Mouse (Mus musculus): Measurements from ENCODE around the gene Trim16.

The Trim16 gene

GRCm38 (mm10) chr11:62820059-62820541 lies at the start of gene Trim16:
Gene Trim16 (plus strand): TSS chr11:62820231.
- no peak for DNase-seq (ENCODE audit: low read depth, low spot score)

DNA sequence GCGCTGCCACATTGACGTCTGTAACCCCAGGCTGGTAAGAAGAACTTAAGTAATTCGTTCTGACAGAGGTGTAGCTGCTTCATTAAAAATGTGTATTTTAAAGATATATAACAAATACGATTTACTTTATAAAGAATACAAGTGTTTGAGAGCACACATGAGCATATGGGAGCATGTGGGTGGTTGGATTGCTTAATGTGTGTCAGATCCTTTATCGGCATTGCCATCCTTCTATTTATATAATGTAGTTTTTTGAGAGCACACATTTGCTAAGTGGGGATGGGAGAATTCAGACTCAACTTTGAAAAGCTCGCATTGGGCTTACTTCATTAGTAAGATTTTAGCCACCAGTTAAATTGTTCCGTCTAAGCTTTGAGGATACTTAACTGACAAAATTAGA lies 43.5 kb upstream of the Trim16 start:
- no peak for DNase-seq (ENCODE audit: low read depth, low spot score)

GRCm38 (mm10) chr11:62788935-62789616 lies 31.0 kb upstream of the Trim16 start, which contains the start of gene Zfp286:
Gene Zfp286 (minus strand): TSS chr11:62789462.
- no peak for DNase-seq (ENCODE audit: low read depth, low spot score)

DNA sequence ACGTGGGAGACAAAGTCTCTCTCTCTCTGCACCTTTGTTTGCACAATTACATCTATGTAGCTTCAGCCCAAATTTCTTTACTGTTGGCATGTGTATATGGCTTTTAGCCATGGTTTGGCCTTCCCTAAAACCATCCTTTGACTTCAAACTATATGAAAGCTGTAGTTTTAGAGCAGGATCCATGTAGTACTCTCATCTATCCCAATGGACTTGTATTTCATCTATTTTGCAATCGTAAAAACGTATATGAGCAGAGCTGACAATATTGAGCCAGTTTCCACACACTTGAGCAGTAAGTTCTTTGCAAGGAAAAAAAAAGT lies 30.5 kb upstream of the Trim16 start:
- no peak for DNase-seq (ENCODE audit: low read depth, low spot score)

GRCm38 (mm10) chr11:62804119-62804518 lies 15.9 kb upstream of the Trim16 start:
- no peak for DNase-seq (ENCODE audit: low read depth, low spot score)

- DNase-seq (ENCODE audit: low read depth, low spot score) = no peak
Observed at GRCm38 (mm10) chr11:62807965-62808364, 12.1 kb upstream of the Trim16 start.

DNA sequence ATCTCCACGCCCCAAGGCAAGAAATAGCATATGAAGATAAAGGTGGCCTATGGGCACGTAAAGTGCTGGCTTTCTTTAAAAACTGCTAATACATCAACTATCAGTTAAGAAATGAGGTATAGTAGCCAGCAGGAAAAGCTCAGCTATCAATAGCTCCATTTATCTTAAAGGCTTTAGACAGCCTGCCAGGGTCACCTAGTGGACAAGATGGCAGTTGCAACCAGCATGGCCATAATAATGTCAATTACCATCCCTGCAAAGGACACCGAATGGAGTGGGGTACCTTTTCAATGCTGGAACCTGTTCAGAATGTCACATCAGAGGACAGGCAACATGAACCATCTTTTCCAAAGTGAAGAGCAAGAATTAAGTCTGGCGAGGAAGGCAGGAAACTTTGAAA lies 10.8 kb upstream of the Trim16 start:
- DNase-seq (ENCODE audit: low read depth, low spot score) = no peak

- DNase-seq (ENCODE audit: low read depth, low spot score) = no peak
Observed at GRCm38 (mm10) chr11:62812268-62812667, 7.8 kb upstream of the Trim16 start.

DNA sequence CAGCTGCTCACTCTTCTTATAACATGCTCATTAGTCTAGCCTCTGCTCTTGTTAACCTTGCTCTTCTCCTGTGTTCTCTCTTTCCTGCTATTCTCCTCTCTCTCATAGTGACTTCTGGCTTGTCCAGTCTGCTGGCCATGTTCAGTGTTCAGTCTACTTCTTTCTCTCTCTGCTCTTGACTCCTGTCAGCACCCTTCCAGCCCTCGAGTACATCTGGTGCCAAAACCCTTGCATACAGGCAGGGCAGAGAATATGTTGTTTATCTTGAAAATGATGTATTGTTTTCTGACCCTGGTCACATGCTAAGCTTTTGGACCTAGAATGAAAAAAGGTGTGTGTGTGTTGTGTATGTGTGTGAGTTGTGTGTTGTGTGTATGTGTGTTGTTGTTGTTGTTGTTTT lies 6.5 kb upstream of the Trim16 start:
- no peak for DNase-seq (ENCODE audit: low read depth, low spot score)

DNA sequence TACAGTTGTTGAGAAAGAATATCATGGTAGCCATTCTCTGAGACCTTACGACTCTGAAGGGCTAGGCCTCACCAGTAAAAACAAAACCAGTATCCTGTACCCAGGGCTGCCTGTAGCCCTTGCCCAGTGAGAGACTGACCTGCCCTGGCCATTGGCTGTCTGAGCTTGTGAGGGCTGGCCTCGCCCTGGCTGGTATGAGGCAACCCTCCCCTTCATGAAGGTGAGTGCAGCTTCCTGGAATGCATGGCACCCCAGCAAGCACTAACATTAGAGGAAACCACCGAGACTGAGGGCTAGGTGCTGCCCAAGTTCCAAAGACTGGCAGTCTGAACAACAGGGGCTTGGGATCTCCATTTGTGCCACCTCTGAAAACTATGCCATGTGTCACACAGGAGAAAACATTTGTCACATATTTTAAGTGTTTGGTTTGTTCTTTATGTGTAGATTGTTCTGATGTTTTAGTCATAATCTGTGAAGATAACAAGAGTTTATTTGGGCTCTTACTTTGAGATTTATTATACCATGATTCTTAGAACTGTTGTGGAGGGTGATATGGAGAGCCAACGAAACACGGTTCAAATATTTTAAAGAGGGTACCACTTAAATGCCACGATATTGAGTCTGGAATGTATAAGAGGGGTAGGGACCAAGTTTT lies 5.9 kb upstream of the Trim16 start:
- DNase-seq (ENCODE audit: low read depth, low spot score) = no peak

- DNase-seq (ENCODE audit: low read depth, low spot score) = no peak
Observed at GRCm38 (mm10) chr11:62814625-62815024, 5.4 kb upstream of the Trim16 start.

GRCm38 (mm10) chr11:62815438-62815837 lies 4.6 kb upstream of the Trim16 start:
- no peak for DNase-seq (ENCODE audit: low read depth, low spot score)

GRCm38 (mm10) chr11:62816591-62816990 lies 3.4 kb upstream of the Trim16 start:
- DNase-seq (ENCODE audit: low read depth, low spot score) = no peak

DNA sequence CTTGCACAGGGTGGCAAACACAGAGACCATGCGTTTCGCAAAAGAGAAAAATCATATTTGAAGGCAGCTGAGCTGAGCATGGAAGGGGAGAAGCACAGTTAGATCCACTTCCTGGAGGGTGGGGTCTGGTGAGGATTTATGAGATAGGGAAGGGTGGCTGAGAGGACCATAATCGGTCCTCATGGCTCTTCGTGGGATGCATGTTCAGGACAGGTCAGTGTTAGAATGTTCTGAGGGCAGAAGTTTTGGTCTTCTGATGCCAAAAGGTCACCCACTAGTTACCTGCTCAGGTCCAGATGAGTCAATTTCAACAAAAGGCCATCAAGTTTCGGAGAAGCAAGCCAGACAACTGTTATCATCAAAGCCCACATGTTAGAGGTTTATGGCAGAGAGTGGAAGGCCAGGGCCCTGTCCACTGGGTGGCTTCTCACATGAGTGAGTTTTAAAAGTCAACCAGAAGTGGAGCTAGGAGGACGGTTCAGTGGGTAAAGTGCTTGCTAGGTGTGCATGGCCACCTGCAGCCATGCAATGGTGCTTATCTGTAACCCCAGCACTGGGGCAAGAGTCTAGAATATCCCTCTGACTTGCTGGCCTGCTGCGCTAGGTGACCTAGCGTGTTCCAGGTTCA lies 858 bp upstream of the Trim16 start:
- DNase-seq (ENCODE audit: low read depth, low spot score) = no peak

DNA sequence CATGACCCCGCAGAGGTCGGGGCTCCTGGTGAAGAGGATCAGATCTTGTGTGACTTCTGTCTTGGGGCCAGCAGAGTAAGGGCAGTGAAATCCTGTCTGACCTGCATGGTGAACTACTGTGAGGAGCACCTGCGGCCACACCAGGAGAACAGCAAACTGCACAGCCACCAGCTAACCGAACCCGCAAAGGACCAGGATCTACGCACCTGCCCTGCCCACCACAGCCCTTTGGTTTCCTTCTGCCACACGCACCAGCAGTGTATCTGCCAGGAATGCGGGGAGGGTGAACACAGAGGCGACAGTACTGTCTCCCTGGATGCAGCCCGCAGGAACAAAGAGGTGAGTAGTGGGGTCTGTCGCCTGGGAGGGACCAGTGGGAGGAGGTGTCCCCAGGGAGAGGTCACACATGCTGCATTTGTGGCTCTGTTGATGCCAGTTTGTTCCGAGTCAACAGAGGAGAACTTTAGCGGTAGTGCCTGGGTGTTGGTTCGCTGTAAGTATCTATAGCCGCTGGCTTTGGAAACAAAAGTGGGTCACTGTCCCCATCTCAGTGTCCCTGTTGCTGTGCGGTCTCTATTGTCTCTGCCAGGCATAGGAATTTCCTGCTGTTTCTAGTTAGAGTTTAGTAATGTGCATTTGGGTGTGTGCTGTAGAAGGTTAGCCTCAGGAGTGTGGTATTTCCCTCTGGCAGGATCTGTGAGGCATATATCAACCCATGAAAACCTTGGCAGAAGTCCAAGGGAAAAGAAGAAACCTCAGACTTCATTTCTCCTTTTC lies 818 bp downstream of the Trim16 start:
- no peak for DNase-seq (ENCODE audit: low read depth, low spot score)

- DNase-seq (ENCODE audit: low read depth, low spot score) = no peak
Observed at GRCm38 (mm10) chr11:62821893-62822292, 1.9 kb downstream of the Trim16 start.

DNA sequence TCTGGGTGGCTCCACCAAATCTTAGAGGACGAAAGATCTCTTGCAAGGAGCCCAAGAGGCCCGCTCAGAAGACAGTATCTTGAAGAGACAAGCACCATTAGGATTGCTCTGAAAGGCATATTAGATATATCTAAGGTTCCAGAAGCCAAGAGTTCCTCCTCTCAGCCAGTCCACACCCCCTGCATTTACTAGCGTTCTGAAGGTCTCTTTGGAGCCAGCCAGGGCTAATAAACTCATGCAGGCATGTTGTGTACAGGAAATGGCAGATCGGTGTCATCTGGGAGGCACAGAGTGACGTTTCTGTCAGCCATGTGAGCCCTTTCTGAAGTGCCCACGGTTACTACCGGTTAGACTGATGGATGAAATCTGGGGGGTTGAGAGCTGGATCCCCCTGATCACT lies 4.2 kb downstream of the Trim16 start:
- no peak for DNase-seq (ENCODE audit: low read depth, low spot score)

DNA sequence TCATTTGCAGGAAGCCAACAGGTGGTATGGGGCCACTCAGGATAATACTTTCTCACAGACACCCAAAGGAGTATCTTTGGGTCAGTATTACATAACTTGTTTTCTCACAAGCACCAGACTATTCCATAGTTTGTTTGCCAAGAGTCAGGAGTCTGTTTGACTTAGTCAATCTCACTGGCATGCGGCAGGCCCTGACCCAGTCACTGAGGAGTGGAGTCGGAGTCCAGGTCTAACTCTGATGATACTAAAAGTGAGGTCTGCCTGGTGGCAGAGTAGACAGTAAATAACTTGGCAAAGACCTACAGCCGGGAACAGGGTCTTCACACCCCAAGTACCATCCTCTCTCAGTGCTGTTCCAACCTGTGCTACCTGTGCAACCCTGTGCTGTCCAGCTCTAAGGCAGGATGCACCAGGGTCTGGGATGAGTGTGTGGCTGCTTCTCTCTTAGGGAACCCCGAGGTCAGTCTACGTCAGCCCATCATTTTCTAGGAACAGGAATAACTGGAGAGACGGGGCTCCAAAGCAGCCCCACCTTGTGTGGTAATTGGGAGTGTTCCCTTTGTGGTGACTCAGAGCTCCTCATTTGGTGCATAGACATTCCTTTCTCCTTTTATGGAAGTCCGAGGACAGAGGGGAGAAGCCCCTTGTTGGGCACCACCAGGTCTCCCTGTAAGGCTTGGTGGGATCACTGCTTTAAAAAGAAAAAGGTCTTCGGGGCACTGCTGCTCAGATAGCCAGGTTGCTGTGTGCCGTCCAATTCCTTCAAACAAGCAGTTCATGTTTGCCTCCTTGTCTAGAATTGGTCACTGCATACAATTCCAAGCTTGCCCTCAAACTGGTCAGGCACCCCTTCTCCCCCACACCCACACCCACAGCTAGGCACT lies 5.4 kb downstream of the Trim16 start:
- DNase-seq (ENCODE audit: low read depth, low spot score) = no peak

DNA sequence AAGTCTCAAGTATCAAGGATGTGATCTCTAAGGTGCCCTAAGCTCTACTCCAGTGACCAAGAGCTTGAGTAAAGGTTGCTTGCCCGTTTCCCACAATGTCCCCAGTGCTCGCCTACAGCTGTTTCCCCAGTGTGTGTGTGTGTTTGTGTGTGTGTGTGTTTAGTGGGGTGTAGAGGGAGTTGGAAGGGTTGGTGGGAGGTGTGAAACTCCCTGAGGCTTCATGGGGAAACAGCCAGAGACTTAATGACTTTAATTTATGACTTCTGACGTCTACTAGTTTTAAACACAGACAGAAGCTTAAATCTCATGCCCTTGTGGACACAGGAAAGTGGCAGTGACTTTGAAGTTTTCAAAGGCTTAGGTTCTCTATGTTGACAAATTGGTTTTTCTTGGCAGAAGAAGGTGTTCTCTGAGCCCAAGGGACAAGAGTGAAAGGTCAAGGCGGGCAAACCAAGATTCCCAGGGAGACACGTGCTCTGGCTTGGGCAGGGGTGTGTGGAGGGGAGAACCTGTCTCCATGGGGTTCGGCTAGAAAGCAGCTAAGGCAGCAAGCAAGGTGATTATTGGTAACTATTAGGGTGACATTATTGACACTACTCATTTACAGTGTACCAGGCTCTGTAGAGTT lies 6.2 kb downstream of the Trim16 start:
- DNase-seq (ENCODE audit: low read depth, low spot score) = no peak

DNA sequence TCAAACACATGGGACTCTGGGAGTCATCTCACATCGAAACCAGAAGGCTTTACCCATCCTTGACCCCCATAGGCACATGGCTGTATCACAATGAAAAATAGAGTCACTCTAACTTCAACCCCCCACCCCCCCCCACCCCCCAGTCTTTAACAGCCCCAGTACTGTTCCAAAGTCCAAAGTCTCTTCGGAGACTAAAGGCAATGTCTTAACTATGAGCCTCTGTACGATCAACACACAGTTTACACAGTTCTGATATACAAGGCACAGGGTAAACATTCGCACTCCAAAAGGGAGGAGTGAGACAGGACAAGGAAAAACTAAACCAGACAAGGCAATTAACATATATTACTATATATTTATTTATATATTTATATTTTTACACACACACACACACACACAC lies 7.1 kb downstream of the Trim16 start:
- DNase-seq (ENCODE audit: low read depth, low spot score) = no peak

- no peak for DNase-seq (ENCODE audit: low read depth, low spot score)
Observed at GRCm38 (mm10) chr11:62827911-62828310, 7.9 kb downstream of the Trim16 start.

Measured in c-Kit-negative CD71-positive TER-119-positive erythroid progenitor cells, embryonic 14.5 days (primary cell).